Mouse (Mus musculus): ENCODE results near the gene Prrt2.

Prrt2 gene

DNA sequence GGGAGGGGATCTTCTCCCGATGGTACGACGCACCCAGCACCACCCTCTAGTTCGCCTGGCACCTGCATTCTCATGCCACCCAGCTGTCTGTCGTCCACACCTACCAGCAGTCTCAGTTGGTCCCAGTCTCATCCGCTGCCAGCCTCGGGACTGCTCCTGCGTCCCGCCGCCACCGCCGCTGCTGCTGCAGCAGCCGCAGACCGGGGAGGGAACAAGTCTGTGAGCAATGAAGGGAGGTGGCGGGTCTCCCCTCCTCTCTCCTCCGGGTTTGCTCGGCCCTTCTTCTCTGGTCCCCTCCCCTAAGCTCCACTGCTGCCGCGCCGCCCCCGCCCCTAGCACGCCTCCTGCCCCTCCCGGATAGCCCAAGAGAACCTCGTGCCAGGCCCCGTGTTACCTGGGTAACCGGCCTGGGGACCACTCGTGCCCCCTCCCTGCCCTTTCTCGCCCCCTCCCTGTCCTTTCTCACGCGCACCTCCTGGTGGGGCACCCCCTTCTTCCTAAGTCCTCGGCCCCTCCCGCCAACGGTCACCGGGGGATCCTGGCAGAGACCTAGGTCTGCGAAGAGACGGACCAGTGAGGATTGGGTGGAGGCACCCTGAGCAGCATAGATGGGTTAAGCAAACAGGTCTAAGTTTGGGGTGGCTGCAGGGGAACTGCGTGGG lies at the start of gene Prrt2, which contains the start of gene Gm42742:
TSS of gene Prrt2 (minus strand) at position 311 of the 662 bp plus-strand sequence.
TSS of gene Gm42742 (minus strand) at position 197 of the 662 bp plus-strand sequence.
- no peak for ATAC-seq (ENCODE audit: insufficient number of reproducible peaks, low FRiP score, low TSS enrichment)

DNA sequence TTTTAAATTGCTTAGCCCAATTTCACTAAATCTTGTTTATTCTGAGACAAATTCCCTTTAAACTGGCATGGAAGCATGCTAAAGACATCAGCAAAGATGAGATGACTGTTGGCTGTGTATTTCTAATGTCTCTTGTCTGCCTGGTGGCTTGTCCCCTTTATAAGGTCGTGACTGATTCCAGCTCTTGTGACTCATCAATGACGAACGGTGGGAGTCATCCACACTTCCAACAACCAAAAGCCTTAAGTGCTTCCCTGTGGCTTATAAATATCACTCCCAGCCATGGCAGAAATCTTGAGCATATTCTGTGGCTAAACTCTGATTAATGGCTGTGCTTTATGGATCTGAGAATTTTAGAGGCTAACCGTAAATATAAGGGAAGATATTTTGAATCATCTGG lies 45.3 kb upstream of the Prrt2 start:
- ATAC-seq (ENCODE audit: insufficient number of reproducible peaks, low FRiP score, low TSS enrichment): no peak

DNA sequence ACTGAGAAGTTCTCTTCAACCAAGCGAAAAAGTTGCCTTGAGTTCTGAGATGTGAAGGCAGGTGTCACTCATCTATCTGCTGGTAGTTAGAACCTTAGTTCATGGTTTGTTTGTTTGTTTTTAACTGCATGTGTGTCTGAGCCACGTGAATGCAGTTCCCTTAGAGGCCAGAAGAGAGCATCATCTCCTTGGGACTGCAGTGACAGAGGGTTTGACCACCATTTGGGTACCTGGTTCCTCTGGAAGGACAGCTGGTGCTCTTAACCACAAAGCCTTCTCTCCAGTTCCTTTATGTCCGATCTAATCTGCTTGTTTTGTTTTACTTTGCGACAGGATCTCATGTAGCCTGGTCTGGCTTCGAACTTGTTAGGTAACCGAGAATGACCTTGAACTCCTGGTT lies 44.5 kb upstream of the Prrt2 start:
- no peak for ATAC-seq (ENCODE audit: insufficient number of reproducible peaks, low FRiP score, low TSS enrichment)

DNA sequence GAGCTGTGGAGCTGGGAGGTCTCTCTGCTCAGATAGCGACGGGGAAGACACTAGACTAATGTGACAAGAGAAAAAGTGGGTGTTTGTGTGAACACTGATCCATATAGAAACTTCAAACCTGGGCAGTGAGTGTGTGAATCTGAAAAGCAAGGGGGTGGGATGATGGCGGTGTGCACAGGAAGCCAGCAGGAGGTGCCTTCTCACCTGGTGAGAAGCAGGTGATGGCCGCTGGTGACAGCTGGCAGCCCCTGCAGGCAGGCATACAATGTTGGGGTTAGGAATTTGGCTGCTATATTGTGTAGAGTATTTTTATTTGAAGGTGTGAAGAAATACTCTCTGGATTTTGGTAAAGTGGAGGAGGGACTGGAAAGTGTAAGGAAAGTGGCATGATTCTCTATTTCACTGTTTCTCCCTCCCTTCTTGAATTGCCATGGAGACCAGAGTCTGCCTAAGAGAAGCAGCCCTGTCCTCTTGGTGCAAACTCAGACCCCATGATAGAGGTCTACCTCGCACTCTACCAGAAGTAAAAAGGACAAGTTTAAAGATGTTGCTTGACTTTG lies 34.1 kb upstream of the Prrt2 start:
- ATAC-seq (ENCODE audit: insufficient number of reproducible peaks, low FRiP score, low TSS enrichment): no peak

DNA sequence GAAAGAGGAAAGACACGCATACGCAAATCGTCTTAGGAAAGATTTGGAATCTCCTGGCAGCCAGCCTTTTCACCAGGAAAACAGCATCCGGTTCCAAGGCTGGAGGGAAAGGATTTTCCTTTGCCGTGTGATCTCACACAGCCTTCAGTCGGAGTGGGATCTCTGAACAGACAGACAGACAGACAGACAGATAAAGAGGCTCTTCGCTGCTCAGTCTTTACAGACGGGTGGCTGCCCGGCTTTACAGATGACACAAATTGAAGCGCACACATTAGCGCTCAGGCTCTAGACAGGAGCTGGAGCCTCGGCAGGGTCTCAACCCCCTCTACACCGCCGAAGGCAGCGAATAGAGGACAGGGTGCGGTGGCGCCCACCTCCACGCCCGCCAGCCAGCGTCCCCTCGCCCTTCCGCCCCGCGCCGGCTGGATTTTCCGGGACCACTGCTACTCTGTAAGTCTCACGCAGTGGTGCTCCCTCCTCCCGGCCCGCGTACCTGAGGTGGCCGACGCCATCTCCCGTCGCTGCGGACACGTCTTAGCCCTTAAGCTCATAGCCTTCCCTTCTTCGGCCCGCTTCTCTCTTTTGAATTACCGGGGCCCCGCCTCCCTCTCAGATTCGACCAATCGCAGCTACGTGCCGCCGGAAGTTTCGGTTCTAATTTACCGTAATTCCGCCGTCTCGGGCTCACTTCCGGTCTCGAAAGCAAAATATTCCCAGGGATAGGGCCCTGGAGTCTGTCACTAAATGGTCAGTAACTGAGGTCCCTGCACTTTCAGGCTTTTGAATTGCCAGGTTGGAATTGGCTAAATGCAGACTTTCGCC lies 21.1 kb upstream of the Prrt2 start, which contains the start of gene Kif22:
TSS of gene Kif22 (minus strand) at position 621 of the 822 bp plus-strand sequence.
- peak; percentile 66; the same call in 1 of the 2 replicates for ATAC-seq (ENCODE audit: insufficient number of reproducible peaks, low FRiP score, low TSS enrichment)

DNA sequence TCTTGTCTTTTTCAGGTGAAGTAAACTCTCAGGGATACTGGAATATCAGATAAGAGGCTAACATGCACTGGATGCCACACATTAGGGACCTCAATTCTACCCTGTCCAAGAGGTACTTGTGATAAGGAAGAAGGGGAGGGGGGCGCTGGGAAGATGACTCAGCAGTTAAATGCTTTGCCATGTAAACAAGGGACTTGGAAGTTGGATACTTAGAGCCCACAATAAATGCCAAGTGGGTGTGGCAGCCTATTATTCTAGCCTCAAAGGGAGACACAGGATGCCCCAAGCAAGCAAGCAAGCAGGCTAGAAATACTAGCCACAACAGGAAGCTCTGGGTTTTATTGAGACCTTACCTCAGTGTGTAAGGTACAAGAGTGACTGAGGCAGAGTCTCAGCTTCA lies 10.2 kb upstream of the Prrt2 start:
- ATAC-seq (ENCODE audit: insufficient number of reproducible peaks, low FRiP score, low TSS enrichment): no peak

DNA sequence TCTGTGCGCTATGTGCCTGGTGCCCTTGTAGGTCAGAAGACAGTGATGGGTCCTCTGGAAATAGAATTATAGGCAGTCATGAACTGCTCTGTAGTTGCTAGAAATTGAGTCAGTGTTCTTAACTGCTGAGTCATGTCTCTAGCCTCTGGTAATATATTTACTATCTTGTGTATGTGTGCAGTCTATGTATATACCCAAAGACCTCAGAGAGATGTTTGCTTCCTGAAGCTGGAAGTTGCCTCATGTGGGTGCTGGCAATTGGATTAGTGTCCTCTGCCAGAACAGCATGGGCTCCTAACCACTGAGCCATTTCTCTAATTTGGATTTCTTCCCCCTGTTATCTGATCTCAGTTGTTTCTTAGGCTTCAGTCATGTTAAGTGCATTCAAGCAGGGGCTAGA lies 9.2 kb upstream of the Prrt2 start:
- no peak for ATAC-seq (ENCODE audit: insufficient number of reproducible peaks, low FRiP score, low TSS enrichment)

DNA sequence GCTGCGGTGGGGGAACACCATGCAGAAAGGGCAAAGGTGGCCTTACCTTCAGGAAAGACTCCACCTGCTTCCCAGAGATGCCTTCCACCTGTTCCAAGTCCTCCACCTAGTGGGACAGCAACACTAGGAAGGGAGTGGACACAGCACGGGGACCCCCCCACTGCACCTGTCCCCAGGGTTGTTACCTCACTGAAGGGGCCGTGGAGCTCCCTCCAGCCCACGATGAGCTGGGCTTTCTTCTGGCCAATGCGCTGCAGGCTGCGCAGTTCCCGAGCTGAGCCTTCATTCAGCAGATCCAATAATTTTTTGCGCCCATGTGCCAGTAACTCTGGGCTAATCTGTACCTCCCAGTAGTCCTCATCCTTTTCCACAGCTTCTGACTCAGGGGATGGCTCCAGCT lies 6.9 kb upstream of the Prrt2 start:
- peak; percentile 1; the same call in 1 of the 2 replicates for ATAC-seq (ENCODE audit: insufficient number of reproducible peaks, low FRiP score, low TSS enrichment)

DNA sequence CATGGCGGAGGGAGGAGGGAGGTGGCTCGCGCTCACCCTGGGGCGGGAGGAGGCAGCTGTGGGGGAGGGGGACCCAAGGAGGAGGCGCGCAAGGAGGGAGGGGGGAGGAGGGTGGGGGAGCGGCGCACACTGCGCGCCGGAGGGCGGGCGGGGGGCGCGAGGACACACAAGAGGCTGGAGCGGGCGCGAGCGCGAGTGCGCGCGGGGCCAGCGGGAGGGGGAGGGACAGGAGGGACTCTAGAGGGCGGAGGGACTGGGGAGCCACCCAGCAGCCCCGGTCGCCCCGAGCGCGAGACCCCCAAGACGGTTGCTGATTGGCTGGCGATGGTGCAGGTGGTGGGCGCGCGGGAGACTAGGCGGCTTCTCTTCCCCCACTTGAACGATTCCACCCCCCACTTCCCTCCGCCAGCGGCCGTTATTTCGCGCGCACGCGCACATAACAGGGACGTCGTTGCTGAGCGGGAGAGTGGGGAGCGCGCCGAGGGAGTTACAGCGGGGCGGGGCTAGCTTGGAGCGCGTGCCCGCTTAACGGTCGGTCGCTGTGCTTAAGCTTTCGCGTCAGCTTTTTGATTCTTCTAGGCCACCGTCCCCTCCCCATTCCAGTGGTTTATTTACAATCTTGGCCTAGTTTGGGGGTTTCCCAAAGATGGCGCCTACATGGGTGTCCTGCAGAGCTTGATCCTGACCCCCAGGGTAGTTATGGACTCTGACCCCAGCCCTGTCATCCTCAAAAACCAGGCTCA lies 6.1 kb upstream of the Prrt2 start, which contains the start of gene Maz:
TSS of gene Maz (minus strand) at position 54 of the 743 bp plus-strand sequence.
- ATAC-seq (ENCODE audit: insufficient number of reproducible peaks, low FRiP score, low TSS enrichment): peak; percentile 47

DNA sequence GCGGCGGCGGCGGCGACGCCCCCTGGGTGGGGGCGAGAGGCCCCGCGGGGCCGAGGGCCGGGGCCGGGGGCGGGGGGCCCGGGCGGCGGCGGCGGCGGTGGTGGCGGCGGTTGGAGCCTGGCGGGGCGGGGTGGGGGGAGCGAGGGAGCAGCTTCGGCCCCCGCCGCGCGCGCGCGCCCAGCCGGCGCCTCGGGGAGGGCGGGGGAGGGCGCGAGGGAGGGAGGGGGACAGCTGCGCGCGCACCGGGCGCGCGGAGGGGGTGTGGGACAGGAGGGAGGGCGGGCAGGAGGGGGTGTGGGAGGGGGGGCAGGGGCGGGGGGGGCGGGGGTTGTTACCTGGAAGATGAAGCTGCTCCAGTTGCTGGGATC lies 5.6 kb upstream of the Prrt2 start:
- ATAC-seq (ENCODE audit: insufficient number of reproducible peaks, low FRiP score, low TSS enrichment): no peak

DNA sequence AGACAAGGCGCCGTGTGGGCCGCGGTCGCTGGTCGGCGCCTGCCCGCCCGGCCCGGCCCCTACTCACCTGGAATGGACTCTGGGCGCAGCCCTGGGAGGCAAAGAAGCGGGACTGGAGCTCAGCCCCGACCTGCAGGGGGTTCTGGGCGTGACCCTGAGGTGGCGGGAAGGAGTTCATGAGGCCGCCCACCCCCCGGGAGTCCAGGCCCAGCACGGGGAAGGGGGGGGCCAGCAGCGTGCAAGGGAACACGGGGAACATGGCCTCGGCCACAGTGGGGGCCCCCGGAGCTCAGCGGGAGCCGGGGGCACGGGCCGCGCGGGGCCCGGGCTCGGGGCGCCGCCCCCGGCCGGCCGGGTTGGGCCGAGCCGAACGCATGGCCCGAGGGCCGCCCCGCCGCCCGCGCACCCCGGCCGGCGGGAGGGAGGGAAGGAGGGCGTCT lies 5.2 kb upstream of the Prrt2 start:
- ATAC-seq (ENCODE audit: insufficient number of reproducible peaks, low FRiP score, low TSS enrichment): peak; percentile 10; the same call in 1 of the 2 replicates

DNA sequence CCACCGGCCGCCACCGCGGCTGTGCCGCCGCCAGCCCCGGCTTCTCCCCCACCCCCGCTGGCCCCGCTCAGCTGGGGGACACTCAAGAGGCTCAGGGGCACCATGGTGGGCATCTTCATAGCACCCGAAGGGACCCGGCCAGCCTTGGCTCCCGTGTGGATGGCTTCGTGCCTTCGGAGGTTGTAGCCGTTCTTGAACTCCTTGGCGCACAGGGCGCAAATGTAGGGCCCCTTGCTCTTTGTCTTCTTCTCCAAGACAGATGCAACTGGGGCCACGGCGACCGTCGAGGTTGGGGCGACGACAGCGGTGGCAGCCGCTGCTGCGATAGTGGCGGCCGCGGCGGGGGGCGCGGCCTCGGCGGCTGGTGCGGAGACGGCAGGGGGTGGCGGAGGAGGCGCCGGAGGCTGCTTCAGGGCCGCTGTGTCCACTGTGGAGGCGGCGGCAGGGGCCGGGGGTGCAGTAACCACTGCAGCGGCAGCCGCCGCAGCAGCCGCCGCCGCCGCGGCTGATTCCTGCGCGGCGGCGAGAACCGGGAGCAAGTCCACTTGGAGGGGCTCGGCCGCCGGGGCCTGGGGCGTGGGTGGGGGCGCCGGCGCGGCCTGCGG lies 4.6 kb upstream of the Prrt2 start:
- ATAC-seq (ENCODE audit: insufficient number of reproducible peaks, low FRiP score, low TSS enrichment): no peak

DNA sequence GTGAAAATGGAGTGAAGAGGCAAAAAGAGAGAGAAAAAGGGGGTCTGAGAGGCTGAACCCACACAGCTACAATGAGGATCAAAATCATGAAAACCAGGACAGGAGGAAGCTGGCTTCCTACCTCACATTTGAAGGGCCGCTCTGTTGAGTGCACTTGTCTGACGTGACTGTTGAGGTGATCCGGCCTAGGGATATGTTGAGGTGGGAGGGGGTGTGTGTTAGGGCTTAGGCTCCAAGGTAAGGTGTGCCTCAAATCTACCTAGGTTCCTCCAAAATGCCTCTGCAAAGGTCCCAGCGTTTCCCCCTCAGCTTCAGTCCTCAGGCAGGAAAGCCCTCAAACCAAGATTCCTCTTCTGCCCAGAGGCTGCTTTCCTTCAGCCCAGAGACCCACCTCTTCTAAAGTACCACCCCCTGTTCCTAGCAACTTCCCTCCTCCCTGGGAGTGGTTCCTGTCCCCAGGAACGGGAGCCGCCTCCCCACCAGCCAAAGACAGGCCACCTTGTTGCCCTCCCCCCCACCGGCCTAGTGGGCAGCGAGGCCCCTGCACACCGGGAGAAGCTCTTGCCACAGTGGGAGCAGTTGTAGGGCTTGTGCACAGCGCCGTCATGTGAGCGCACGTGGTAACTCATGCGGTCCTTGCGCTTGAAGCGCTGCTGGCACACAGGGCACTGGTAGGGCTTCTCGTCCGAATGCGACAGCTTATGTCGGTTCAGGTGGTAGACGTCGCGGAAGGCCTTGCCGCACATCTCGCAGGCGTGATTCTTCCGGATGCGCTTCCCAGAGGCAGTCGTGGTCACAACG lies 3.9 kb upstream of the Prrt2 start:
- ATAC-seq (ENCODE audit: insufficient number of reproducible peaks, low FRiP score, low TSS enrichment): peak; percentile 15; the same call in 1 of the 2 replicates

DNA sequence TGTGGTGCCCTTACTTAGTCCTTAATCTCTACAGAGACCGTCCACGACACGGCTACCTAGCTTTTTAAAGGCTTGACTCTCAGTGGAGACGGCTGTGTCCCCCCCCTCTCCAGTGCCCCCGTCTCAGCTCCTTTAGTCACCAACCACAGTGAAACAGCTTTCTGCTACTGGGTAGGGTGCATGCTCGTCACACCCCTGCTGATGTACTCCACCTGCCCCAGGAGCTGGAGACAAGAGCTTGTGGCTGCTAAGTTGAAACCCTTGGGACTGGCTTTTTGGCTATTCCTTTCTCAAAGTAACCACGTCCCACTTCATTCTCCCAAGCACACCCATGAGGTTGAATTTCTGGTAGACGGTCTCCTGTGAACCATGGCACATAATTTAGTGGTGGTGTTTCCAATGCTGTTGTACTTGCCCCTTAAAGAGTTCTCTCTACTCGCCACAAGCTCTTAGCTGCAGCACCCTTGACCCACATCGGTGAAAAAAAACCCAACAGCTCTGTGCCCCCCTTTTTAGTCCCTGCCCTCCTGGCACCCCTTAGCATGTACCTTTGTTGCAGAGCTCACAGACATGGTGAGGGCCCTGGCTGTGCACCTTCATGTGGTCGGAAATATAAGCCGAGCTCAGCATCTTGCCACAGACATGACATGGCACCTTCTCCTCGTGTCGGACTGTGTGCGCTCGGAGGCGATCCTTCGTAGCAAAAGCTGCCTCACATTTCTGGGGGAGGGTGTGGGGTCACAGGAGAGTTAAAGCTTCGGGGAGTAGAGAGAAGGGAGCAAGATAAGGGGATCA lies 3.1 kb upstream of the Prrt2 start:
- no peak for ATAC-seq (ENCODE audit: insufficient number of reproducible peaks, low FRiP score, low TSS enrichment)

DNA sequence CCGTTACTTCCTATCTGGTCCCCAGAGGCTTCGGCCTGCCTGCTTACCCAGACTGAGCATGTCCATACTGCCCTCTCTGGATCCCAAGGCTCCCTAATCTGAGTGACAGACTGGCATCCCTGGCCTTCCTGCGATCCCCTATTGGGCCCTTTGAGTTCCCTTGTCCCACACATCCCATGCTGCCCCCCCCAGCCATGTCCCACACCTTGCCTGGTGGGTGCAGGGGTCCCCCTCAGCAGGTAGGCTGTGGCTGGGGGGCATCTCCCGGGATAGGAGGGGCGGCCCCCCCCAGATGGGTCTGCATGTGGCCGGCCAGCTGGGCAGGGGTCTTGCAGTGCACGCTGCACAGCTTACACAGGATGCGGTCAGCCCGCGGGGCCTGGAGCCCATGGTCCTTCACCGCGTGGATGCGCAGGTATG lies 2.3 kb upstream of the Prrt2 start:
- ATAC-seq (ENCODE audit: insufficient number of reproducible peaks, low FRiP score, low TSS enrichment): no peak

DNA sequence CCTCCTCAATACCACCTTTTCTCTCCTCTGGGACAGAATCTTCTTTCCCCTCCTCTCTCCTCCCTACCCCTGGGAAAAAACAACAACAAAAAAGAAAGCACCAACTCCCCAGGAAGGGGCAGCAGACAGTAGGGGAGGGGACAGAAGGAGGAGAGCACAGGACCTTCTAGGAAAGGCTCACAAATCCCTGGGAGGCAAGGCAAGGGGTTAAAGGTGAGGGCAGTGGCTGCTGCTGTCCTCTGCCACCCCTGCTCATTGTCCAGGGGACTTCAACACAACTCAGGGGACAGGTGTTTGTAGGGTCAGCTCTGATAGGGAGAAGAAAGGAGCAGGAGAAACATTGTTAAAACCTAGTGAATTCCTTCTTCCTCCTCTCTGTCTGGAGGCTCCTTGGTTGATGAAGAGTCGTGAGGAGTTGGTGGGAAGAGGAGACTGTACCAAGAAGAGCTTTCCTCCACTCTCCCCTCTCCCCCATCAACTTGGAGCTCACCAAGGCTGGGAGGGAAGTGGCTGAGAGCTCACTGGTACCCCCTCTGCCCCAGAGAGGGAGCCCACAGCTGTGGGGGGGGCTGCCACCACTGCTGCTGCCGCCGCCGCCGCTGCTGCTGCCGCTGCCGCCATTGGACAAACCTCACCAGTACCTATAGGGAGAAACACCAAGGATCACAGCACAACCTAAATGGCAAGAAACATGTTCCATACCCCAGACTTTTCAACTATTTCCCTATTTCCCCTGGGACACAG lies 1.7 kb upstream of the Prrt2 start:
- no peak for ATAC-seq (ENCODE audit: insufficient number of reproducible peaks, low FRiP score, low TSS enrichment)

DNA sequence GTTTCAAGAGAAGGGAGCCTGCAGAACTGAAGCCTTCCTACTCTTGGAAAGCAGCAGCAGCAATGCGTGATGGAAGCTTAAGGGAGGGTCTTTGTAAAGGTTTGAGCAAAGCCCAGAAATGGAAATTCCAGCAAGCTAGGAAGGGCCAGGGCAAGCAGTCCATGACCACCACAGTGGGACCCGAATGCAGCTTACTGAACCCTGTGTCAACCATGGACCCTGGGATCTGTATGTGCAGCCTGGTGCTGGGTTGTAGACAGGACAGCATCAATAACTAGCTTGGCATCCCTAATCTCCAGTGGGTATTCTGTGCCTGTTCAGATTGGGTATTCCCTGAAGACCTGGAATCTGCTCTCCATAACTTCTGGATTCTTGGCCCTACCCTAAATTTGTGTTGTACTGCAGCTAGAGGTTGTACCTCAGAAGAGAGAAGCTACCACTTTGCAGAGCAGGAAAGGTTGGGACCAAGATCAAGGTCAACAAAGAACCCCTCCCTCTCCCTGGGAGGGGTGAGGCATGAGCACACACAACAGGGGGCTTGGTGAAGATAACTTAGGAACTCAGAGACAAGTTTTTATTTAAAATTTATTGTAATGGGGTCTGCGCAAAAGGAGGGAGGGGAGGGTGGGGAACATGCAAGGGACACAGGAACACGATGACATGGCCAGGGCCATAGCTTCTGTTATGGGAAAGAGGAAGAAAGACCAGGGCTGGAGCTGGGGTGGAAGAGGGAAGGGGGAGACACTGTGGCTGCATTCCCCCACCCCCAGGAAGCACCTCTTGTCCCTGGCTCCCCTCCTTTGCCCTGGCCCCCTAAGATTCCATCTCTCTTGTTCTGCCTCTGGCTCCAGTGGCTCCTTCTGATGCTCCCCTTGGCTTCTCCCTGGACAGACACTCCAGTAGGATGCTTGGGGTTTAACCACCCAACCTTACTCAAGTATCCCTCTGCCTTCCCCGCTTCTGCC lies 834 bp upstream of the Prrt2 start:
- no peak for ATAC-seq (ENCODE audit: insufficient number of reproducible peaks, low FRiP score, low TSS enrichment)

Data from cerebellum, adult (tissue).